Comparison of ENCODE assay signal across 17 mouse cellular contexts in the genomic region with DNA sequence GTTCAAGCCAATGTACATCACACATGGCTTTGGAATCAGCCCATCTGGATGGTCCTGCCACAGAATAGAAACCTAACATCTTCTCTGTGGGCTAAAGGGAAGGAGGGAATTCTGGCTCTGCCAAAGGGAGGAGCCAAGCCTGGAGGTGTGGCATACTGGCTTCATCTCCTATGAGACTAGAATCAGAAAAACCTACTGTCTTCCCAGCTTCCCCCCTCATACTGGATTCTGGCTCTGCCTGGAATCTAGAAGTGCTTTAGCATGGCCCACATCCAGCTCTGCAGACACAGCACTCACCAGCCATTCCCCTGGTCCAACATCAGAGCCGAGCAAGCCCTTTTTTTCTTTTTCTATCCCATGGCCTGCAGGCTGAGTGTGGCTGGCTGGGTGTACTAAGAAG.
A peak's percentile ranks its signal among the peaks of the same experiment; 100 is the strongest.
DNase-seq lines count a peak whose midpoint lies in the region; ATAC-seq lines count a peak whose summit lies in the region.
"Had no signal": no experiment of that assay in that cellular context is flagged by ENCODE, and none has a peak within 500 bp of the region (broad histone marks: within the 10 kb centered on the region; RNA-seq: fewer than 3 reads in every experiment).

No protein-coding gene starts in this region.

- no peaks in the 10 kb centered on the region for H3K27me3 ChIP-seq in forebrain, embryonic 14.5 days (replicated peaks; ENCODE audit: control insufficient read depth, insufficient read depth, low read length)
- H3K27me3 ChIP-seq in forebrain, embryonic 11.5 days (ENCODE audit: control insufficient read depth, insufficient read depth, low read length) = no peaks in the 10 kb centered on the region
- H3K27me3 ChIP-seq: liver, embryonic 13.5 days; megakaryocyte, embryonic 14.5 days; neural tube, embryonic 12.5 days had no signal

- DNase-seq in forebrain, embryonic 14.5 days (ENCODE audit: low spot score) = peak; percentile 61
- DNase-seq in forebrain, embryonic 11.5 days (ENCODE audit: low spot score) = no peak
- DNase-seq in layer of hippocampus, adult 9-11 months = peak; percentile 46
- DNase-seq in layer of hippocampus, postnatal 36 days = no peak
- peak; percentile 70 to 82 for DNase-seq in right cerebral cortex, postnatal 10 days (ENCODE audit: low spot score in 2 of 2)
- DNase-seq in right cerebral cortex, adult 2 months (ENCODE audit: low spot score in 2 of 2) = no peak
- no peak for DNase-seq in gastrocnemius, postnatal 25 days
- no peak for DNase-seq in cerebellum, adult 8-10 months
- DNase-seq: adrenal gland, postnatal 25 days; cerebellum, adult 11-12 months; gastrocnemius, postnatal 14 days; kidney, postnatal 25 days; liver, embryonic 13.5 days had no signal

- no peak overlapping the region for H3K4me3 ChIP-seq in forebrain, embryonic 14.5 days (ENCODE audit: low read depth, low read length)
- H3K4me3 ChIP-seq in forebrain, embryonic 11.5 days (ENCODE audit: low read depth, low read length) = no peak overlapping the region
- H3K4me3 ChIP-seq: heart, embryonic 15.5 days; liver, embryonic 13.5 days; megakaryocyte, embryonic 14.5 days; neural tube, embryonic 12.5 days had no signal

- H3K9ac ChIP-seq in forebrain, embryonic 14.5 days (ENCODE audit: low read length) = no peak overlapping the region
- H3K9ac ChIP-seq in forebrain, embryonic 11.5 days (ENCODE audit: low read length) = no peak overlapping the region
- H3K9ac ChIP-seq: heart, embryonic 15.5 days; liver, embryonic 13.5 days; neural tube, embryonic 12.5 days had no signal

- H3K36me3 ChIP-seq in forebrain, embryonic 14.5 days (ENCODE audit: control insufficient read depth, insufficient read depth, low read length) = no peaks in the 10 kb centered on the region
- no peaks in the 10 kb centered on the region for H3K36me3 ChIP-seq in forebrain, embryonic 11.5 days (ENCODE audit: control insufficient read depth, insufficient read depth, low read length)
- H3K36me3 ChIP-seq: heart, embryonic 15.5 days; liver, embryonic 13.5 days; neural tube, embryonic 12.5 days had no signal

- no peak overlapping the region for H3K4me2 ChIP-seq in forebrain, embryonic 14.5 days (ENCODE audit: low read length)
- H3K4me2 ChIP-seq in forebrain, embryonic 11.5 days (ENCODE audit: low read depth, low read length, severe bottlenecking) = no peak overlapping the region
- H3K4me2 ChIP-seq: heart, embryonic 15.5 days; liver, embryonic 13.5 days; neural tube, embryonic 12.5 days had no signal

- H3K9me3 ChIP-seq in forebrain, embryonic 14.5 days (replicated peaks; ENCODE audit: control insufficient read depth, low read length) = no peaks in the 10 kb centered on the region
- H3K9me3 ChIP-seq in forebrain, embryonic 11.5 days (ENCODE audit: control insufficient read depth, low read length) = no peaks in the 10 kb centered on the region
- H3K9me3 ChIP-seq: heart, embryonic 15.5 days; liver, embryonic 13.5 days; neural tube, embryonic 12.5 days had no signal

- 54% methylated on average over 1 of the region's 1 CpGs for WGBS in forebrain, embryonic 14.5 days
- WGBS in forebrain, embryonic 11.5 days = 83% methylated on average over 1 of the region's 1 CpGs

- peaks cover 33% of the 10 kb centered on the region for H3K4me1 ChIP-seq in forebrain, embryonic 14.5 days (ENCODE audit: control insufficient read depth, insufficient read depth, low read length)
- H3K4me1 ChIP-seq in forebrain, embryonic 11.5 days (replicated peaks; ENCODE audit: control insufficient read depth, insufficient read depth, low read length) = peaks cover 14% of the 10 kb centered on the region
- H3K4me1 ChIP-seq: megakaryocyte, embryonic 14.5 days had no signal

- peak; percentile 18; the same call in 1 of the 2 replicates for ATAC-seq in forebrain, embryonic 14.5 days
- no peak for ATAC-seq in forebrain, embryonic 11.5 days (replicated peaks; ENCODE audit: low FRiP score)
- ATAC-seq: inflammation-experienced regulatory T-cells, adult 6 months had no signal

- no peak overlapping the region for H3K27ac ChIP-seq in forebrain, embryonic 14.5 days (ENCODE audit: low read depth, low read length)
- no peak overlapping the region for H3K27ac ChIP-seq in forebrain, embryonic 11.5 days (ENCODE audit: low read depth, low read length)
- H3K27ac ChIP-seq: heart, embryonic 15.5 days; liver, embryonic 13.5 days; neural tube, embryonic 12.5 days had no signal

Comparison
In these comparisons a context has a peak if more than half of its experiments do, and no peak if none do; other contexts are left out.
1. DNase-seq: peak in forebrain, embryonic 14.5 days (single experiment), layer of hippocampus, adult 9-11 months (single experiment) and right cerebral cortex, postnatal 10 days (2 of 2); none in forebrain, embryonic 11.5 days (single experiment), layer of hippocampus, postnatal 36 days (0 of 2), right cerebral cortex, adult 2 months (0 of 2), gastrocnemius, postnatal 25 days (single experiment) and cerebellum, adult 8-10 months (single experiment).